Mouse (Mus musculus) lung, postnatal 0 days (tissue): Measurements from ENCODE around the gene Enox1.

Experiments
- CTCF ChIP-seq: IDR thresholded peaks from 2 replicates; pipeline ENCODE4 v1.5.1; 2016; ENCODE audit warnings: antibody characterized with exemption, mild to moderate bottlenecking
- EP300 ChIP-seq: IDR thresholded peaks from 2 replicates; pipeline ENCODE4 v1.6.1; 2016; ENCODE audit warnings: antibody characterized with exemption, mild to moderate bottlenecking, control low read depth

DNA sequence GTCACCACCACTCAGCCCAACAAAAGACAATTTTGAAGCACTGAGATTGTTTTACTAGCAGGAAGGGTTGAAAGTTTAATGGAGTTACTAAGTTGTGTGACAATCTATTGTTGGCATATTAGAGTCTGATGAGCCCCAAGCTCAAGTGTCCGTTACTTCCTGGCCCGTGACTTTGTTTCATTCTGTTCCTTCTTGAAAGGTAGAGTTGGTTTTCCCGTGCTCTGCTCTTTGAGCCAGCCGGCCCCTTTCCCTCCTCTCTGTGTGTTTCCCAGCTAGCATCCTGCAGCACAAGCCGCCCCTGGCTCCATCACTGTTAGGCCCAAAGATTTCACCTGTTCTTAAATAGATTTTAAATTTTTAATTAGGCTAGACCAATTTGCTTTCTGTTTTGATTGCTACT lies 26.9 kb downstream of the Enox1 start:
- TF ChIP-seq CTCF (no peak), EP300 (no peak)
